Mouse (Mus musculus) gastrocnemius, postnatal 25 days (tissue): ENCODE results near the gene Mettl16. TPM values are rescaled to one million over a fixed set of nuclear protein-coding genes. Genes with fewer than 3 reads are reported as not detected.
"Not testable (repeated sequence)": the region's sequence is repeated elsewhere in the genome, so short reads cannot be mapped to it uniquely, and the experiment has no call there.

ENCODE experiments used
- DNase-seq: peaks from one replicate; pipeline ENCODE4 v3.0.0; 2022
- total RNA-seq, 2 experiments: library from RNA; stranded (reverse); gene quantifications; 1 replicate in 1 of 2; 2 replicates in 1 of 2; pipeline ENCODE4 v1.2.3; 2021

Gene Mettl16
- total RNA-seq, 2 experiments from 2014 or later, result 8.4 to 10.9 TPM

DNA sequence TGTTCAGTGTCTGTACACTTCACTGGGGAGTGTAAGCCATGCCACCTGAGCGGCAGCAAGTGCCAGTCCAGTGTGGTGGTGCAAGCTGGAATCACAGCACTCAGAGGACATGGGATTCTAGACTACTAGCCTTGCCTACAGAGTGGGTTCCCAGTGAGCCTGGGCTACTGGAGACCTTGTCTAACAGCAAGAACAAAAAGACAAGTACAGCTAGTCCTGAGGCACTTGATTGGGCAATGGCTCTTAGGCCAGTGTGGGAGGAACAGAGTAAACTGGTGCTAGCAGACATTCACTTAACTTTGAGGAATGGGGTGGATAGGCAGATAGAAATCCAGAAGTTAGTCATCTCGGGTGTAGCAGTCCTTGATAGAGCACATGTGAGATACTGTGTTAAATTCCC lies 1.8 kb downstream of the Mettl16 start:
- DNase-seq, result no peak

DNA sequence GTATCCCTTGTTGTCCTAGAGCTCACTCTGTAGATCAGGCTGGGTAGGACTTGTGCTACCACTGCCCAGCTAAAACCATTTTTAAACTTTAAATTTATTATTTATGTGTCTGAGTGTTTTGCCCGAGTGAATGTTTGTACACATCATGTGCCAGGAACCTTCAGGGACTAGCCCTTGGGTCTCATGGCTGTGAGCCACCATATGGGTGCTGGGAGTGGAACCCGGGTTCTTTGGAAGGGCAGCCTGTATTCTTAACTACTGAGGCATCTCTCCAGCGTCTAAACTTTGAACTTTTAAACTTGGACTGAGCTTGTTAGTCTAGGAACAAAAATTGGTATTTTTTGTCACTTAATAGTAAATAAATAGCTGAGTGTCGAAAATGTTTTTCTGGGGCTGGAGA lies 22.2 kb downstream of the Mettl16 start:
- DNase-seq, result no peak

DNA sequence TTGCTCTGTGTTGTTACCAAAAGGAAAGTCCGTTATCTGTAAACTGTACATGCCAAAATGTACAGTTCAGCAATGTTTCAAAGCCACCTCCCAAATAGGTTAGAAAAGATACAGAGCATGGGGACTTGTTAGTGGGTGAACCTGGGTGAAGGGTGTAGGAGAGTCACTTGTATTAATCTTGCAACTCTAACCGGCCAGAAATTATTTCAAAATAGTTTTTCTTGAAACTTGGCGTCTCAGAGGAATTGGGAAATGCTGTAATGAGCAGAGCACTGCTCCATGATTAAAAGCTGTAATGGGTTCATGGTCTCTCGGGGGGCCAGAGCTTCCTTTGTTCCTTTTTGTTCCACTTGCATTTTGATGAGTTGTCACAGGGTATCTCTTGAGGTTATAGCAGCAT lies 30.0 kb downstream of the Mettl16 start:
- no peak for DNase-seq

DNA sequence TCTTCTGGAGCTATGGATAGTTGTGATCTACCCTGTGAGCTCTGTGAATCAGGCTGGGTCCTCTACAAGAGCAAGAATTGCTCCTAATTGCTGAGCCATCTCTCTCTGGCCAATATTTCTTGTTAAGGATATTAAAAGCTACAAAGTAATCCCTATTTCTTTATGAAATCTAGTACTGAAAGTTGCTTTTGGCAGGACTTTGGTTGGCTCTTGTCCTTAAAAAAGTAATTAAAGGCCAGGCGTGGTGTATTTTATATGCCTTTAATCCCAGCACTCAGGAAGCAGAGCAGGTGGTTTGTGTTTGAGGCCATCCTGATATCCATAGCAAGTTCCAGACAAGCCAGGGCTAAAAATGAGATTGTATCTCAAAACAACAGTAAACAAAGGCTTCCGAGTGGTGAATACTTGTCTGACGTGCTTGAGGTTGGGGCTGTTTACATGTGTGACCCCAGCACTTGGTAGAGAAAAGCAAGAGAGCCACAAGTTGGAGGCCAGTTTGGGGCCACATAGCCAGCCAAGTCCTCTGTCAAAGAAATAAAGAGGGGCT lies 33.5 kb downstream of the Mettl16 start:
- DNase-seq, result no peak

DNA sequence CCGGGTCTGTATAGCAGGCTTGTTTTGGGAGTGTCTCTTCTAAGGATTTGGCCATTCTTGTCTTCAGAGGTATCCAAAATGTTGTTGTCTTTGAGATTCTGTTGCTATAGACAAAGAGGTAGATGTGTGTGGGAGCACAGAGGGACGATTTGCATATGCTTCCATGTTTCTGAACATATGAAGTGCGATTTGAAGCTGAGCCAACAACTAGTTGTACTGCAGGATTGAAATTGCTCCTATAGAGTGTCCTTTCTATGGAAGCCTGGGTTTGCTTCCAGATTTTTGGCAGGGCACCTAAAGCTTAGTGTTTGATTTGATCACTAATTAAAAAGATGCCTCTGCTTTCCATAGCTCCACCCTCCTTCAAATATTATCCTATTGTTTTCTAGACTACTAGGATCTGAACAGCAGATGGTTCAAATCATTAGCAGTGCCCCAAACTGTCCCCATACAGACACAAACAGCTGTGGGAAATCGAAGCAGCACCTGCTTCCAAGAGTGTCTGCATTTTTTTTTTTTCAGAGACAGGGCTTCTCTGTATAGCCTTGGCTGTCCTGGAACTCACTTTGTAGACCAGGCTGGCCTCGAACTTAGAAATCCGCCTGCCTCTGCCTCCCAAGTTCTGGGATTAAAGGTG lies 36.7 kb downstream of the Mettl16 start:
- DNase-seq, result no peak

DNA sequence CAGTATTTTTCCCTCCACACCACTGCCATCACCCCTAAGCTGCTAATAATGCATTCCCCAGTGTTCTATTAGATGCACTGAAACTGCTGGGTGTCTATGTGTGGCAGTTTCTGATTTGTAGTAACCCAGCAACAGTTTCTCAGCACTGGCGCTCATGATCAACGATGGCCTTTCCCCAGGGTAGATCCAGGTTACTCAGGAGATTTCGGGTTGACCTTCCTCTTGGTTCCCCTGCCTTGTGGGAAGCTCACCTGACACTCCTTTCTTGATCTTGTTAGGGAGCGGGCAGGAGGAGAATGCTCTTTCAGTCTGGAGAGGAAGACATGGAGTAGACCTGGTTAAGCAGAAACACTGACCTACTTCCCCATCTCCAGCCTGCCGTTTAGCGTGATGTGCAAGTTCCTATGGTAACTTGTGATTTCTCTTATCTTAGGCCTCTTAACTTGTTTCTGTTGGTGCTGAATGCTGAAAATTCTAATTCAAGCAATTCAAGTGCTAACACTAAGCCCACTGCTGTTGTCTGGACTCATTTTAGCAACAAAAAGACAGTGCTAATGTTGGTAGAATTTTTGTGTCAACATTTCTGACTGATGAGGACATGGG lies 37.7 kb downstream of the Mettl16 start:
- no peak for DNase-seq

DNA sequence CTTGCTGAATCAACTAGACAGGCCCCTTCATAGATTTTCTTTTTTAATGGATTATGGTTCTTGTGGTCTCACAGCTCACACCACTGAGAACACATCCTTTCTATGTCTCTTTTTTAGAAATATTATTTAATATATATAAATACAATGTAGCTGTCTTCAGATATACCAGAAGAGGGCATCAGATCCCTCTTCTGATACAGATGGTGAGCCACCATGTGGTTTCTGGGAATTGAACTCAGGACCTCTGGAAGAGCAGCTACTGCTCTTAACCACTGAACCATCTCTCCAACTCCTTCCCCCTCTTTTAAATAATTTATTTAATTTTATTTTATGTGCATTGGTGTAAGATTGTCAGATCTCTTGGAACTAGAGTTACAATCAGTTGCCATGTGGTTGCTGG lies 39.5 kb downstream of the Mettl16 start:
- DNase-seq, result no peak

DNA sequence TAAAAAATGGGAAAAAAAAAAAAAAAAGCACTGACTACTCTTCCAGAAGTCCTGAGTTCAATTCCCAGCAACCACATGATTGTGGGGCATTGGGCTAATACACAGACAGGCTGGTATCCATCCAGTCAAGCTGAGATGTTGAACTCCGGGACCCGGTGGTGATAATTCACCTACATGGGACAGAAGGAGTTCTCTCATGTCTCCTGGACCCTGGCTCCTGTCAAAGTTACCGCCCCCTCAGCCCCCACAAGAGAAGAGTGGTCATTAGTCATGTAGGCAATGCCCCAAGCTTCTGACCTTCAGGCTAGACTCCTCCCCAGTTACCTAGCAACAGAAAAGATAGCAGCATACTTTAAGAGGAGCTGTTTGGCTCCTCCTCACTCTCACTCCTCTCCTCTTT lies 40.4 kb downstream of the Mettl16 start:
- DNase-seq, result not testable (repeated sequence)

DNA sequence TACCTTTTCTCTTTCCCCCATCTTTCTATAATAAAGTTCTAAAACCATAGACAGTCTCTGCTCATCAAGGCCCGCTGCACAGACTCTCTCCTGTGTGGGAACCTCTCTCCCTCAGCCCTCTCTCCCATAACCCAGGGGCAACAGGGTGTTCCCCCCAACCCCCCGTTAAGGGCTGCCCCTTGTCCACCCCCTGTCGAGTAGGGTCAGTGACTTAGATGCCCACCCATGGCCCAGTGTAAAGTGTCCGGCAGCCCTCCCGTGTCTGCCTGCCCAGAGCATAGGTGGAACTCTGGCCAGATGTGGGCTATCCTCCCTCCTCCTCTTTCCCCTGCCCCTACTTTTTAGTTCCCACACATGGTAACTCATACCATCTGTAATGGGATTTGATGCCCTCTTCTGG lies 40.9 kb downstream of the Mettl16 start:
- no peak for DNase-seq

DNA sequence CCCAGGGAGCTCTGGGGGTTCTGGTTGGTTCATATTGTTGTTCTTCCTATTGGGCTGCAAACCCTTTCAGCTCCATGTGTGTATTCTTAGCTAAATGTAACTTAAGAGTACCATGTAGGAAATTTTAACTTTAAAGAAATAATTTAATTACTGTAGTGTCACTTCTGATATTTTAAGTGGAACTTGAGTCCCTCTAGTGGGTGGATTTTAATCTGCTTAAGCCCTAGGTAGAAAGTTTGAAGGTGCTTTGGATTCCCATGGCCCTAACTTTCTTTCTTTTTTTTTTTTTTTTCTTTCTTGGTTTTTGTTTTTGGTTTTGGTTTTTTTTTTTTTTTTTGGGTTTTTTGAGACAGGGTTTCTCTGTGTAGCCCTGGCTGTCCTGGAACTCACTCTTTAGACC lies 45.2 kb downstream of the Mettl16 start:
- DNase-seq, result no peak

DNA sequence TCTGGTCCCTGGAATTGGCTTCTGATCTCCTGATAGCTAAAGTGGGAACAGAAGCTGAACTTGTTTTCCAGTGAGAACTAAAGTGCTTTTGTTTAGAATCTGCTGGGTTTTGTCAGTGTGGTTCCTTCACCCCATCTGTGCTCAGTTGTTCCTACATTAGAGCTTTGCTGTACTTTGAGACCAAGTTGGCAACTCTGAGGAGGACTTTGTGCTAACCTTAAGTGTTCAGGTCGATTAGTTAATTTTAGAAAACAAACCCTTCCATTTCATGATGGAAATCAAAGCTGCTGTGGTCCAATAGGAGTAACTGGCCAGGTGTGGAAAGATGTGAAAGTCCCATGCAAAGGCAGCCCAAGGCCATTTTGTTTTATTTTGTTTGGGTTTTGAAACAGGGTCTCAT lies 50.3 kb downstream of the Mettl16 start:
- no peak for DNase-seq

DNA sequence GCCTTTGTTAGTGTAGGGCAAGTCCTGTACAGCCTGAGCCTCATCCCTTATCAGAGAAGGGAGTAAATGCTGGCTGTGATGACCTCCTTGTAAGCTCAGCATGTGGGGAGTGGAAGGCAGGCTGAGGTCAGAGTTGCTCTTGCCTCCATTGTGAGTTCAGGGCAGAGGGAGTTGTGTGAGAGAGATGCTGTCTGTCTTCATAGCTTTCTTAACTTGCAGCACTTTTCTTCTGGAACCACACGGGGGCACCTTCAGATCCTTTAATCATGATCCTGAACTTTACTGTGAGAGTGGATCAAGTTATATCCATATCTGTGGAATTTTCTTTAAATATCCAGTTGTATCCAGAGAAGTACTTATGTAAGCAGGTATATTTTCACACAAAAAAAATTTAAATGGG lies 50.8 kb downstream of the Mettl16 start:
- no peak for DNase-seq

DNA sequence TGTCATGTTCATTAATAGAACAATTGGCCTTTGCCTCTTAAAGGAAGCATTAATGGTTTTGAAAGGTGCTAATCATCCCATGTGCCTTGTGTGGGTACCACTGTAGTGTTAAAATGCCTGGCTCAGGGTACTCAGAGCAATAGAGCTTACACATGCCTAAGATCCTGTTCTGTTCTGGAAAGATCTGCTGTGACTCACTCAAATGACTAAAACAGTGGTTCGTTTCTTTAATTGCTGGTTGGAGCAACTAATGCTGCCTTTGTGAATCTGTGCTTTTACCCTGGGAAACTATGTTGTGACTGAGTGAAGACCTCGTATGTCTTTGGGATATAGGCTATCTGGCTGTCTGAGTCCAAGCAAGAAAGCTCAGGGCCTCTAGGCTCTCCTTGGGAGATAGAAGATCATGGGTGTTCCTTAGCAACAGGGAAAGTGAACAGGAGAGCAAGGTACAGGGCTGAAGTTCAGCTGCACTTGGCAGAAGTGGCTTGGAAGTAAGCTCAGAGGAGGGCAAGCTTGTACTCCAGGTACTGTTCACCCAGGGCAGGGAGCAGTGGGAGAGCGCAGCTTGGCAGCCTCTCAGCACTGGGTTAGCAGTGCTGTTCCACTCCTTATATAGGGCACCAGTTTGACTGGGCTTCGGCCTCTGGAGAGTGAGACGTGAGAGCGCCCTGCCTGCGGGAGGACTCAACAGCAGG lies 52.3 kb downstream of the Mettl16 start:
- no peak for DNase-seq

DNA sequence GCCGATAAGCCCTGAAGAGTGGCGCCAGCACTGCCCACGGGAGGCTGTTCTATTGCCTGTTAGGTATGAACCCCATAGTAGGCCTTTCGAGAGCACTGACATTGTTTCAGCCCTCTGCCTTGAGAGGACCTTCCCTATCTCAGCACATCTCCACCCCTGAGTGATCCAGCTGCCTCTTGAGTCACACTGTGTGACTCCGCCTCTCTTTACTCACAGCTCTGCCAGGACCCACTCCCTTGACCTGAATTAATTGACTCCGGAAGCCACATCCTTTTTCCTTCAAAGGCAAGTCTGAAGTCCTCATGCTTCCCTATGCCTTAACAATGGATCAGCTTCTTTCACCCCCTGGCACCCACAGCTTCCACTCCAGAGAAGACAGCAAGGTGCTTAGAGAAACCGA lies 55.5 kb downstream of the Mettl16 start:
- no peak for DNase-seq

DNA sequence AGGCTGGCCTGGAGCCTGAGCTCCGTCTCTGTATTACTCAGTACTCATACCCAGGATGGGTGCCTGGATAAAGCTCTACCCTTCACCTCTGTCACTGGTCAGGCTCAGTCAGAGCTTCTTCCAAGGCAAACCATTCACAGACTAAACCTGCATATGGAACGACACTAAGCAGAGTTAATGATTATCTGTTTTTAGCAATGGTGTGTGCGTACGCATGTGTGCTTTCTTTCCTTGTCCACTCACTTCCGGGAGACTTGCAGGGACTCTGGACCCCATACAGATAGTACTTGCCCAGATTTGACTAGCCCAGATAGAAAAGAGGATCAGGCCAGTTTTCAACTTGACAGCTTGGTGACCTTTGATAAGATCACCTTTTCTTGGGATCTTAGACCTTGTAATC lies 56.1 kb downstream of the Mettl16 start:
- no peak for DNase-seq

DNA sequence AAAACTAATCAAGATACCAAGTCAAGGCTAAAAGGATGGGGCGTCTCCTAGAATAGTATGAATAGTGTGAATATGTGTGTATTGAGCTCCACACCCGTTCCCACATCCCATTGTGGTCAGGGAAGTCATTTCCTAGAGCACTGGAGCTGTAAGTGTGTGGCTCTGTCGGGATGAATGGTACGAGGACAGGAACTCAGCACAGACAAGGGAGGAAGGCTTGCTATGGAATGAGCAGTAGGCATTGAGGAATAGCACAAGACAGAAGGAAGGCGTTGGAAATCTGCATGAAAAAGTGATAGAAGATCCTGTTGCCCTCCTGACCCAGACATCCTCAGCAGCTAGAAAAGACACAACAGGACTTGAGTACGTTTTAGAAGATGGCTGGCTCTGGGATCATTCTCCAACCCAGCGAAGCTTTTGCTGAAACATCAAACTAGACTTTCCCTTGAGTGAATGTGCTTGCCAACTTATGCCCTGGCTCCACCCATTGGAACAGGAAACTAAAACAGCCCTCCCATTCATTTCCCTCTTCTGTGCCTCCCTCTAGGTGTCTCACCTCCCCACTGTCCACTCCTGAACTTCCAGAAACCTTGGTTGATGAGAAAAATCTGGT lies 57.3 kb downstream of the Mettl16 start:
- DNase-seq, result no peak

DNA sequence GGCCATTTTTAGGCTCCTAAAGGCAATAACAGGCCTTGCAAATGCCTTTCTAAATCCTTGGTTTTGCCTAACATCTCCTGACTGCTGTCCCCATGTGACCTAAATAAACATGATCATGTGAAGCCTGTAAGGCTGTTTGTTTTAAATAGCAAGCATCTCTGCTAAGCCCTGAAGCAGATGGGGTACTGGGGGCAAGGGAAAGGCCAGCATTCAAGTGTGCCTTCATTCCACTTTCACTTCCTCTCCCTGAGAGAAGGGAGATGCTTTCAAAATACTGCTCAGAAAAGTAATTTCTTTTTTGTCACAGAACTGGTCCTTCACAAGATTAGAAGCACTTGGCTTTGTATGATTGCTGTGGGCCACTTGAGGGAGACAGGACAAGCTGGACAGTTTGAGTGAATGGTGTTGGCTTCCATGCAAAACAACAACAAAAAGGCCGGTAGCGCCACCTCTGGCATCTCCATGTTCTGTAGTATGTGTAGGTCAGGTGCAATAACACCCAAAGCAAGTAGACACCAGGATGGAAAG lies 57.8 kb downstream of the Mettl16 start:
- DNase-seq, result no peak

DNA sequence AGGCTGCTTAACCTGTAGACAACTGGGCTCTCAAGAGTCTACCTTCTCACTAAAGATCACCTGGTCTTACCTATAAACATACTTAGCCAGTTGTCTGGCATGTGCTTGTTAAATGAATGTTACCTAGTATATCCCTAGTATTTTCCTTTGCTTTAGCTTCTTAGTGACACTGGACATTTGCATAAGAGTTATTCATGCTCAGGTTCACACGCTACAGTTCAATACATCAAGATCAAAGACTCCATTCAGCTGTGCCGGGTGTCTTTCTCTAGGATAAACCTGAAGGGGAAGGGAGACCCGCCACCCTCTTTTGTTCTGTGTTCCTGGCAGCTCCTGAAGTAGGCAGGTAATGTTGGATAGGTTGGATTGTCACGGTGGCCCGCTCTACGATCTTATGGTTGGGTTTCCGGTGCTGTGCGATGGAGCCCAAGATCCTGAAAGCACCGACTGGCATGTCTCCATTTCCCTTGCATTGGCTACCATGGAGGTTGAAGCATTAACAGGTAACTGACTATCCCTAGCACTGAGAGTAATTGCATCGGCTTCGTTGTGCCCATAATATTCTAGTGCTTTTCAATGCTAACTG lies 58.4 kb downstream of the Mettl16 start:
- no peak for DNase-seq

DNA sequence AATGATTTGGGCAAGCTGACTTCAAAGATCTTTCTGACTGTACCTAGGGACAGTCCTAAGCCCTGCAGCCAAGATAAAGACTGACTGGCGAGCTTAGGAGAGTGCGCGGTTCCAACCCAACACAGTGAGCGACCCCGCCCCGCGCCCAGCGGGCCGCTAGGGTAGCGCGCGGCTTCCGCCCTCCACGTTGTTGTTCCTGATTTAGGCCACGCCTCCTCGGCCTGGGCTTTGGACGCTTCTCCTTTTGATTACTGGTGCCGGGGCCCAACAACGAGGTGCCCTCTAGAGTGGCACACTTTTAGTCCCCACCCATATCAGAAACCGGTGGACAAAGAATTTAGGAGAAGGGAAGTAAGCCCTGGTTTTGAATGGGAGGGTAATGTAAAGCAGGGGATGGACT lies 59.2 kb downstream of the Mettl16 start:
- peak; percentile 85 for DNase-seq

DNA sequence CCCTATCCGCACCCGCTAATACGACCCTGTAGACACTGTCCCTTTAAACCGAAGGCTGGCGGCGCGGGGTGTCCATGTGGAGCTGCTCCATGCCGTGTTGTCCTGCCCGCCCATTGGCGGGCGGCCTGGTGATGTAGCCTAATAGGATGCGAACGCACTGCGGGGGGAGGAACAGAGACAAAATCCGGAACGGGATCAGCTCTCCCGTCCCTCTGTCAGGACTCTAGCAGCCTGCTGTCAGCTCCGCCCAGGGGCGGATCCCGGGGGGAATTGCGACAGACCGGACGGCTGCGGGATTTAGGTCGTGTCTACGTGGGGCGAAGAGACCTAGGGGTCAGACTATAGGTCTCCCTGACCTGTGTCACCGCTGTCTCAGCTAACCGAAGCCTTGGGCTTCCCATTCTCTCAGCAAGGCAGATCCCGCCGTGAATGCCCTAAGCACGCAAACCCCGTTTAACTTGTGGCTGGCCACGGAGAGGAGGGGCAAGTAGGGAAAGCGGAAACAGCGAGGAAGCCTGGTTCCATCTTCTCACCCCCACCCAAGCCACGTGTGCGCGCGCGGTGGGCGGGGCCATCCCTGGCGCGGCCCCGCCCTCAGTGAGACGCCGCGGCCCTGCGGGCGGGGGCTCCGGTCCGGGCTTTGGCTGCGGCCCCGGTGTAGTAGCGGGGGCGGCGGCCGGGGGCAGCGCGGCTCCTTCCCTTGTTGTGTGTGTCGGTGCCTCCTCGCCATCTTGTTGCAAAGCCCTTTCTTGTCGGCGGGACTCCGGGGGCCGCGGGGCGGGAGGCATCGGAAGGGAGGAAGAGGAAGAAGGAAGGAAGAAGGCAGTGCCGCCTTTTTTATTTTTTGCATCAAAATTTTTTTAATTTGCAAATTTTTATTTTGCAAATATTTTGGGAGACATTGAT lies 59.9 kb downstream of the Mettl16 start, which contains the start of gene Mnt:
Gene Mnt (plus strand): TSS at position 665 of the 906 bp plus-strand sequence.
- DNase-seq, result peak; percentile 100

DNA sequence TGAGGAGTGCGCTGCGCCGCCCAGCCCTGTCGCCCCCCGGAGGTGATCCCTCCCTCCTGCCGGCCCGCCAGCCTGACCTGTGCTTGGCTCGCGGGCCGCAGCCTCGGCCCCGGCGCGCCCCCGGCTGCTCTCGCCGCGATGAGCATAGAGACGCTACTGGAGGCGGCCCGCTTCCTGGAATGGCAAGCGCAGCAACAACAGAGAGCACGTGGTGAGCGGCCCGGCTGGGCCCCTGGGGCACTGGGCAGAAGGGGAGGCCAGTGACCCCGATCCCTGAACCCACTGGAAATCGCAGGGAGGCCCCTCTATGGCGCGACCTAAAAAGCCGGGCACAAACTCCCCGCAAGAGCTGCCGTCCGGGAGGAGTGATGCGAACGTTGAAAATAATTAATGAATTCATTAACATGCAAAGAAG lies 60.6 kb downstream of the Mettl16 start:
- DNase-seq, result peak; percentile 63
